ENCODE assay signal across 8 mouse cellular contexts in the genomic region with DNA sequence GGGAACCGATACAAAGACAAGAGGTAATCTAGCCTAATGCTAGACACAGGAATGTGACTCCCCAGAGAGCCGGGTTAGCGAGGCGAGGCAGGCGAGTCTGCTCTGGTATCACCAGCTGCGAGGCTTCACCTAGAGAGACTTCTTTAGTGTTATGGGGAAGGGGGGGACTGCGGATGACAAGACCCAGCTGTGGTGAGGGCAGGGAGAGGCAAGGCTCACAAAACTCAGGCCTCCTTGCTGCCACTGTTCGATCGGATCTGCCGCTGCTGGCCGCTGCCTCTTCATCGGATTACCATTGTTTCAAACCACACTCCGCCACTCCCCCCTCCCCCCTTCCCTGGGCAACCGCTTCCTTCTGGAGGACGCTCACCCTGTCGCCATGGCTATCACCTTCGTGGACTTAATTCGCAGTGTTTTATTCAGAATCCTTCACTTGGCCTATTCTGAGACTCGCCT. TPM values are rescaled to one million over a fixed set of nuclear protein-coding genes. Genes with fewer than 3 reads are reported as not detected.
DNase-seq lines count a peak whose midpoint lies in the region; ATAC-seq lines count a peak whose summit lies in the region.

No protein-coding gene starts in this region.

- peak overlapping the region; percentile 3 for H3K27ac ChIP-seq in embryonic facial prominence, embryonic 15.5 days (replicated peaks)
- H3K27ac ChIP-seq in hindbrain, embryonic 15.5 days (replicated peaks), result peak overlapping the region; percentile 77
- H3K27ac ChIP-seq in liver, embryonic 11.5 days (ENCODE audit: low read depth, low read length), result no peak overlapping the region
- H3K27ac ChIP-seq in midbrain, embryonic 16.5 days (ENCODE audit: low read length), result peak overlapping the region; percentile 48

- H3K27me3 ChIP-seq in embryonic facial prominence, embryonic 15.5 days, result no peaks in the 10 kb centered on the region
- no peaks in the 10 kb centered on the region for H3K27me3 ChIP-seq in hindbrain, embryonic 15.5 days
- H3K27me3 ChIP-seq in liver, embryonic 11.5 days (replicated peaks; ENCODE audit: control insufficient read depth, insufficient read depth, low read length), result no peaks in the 10 kb centered on the region
- H3K27me3 ChIP-seq in midbrain, embryonic 16.5 days (ENCODE audit: control insufficient read depth, insufficient read depth, low read depth, low read length), result no peaks in the 10 kb centered on the region

- no peaks in the 10 kb centered on the region for H3K9me3 ChIP-seq in embryonic facial prominence, embryonic 15.5 days (replicated peaks)
- no peaks in the 10 kb centered on the region for H3K9me3 ChIP-seq in hindbrain, embryonic 15.5 days
- no peaks in the 10 kb centered on the region for H3K9me3 ChIP-seq in liver, embryonic 11.5 days (ENCODE audit: control insufficient read depth, low read length)
- no peaks in the 10 kb centered on the region for H3K9me3 ChIP-seq in midbrain, embryonic 16.5 days (replicated peaks; ENCODE audit: control insufficient read depth, low read length, poor library complexity, severe bottlenecking)

- H3K4me1 ChIP-seq in embryonic facial prominence, embryonic 15.5 days, result peaks cover 15% of the 10 kb centered on the region
- H3K4me1 ChIP-seq in hindbrain, embryonic 15.5 days (replicated peaks), result peaks cover 14% of the 10 kb centered on the region
- 0 out of 2 replicates have a peak, but pooled peaks cover 4% of the 10 kb centered on the region for H3K4me1 ChIP-seq in liver, embryonic 11.5 days (replicated peaks; ENCODE audit: control insufficient read depth, insufficient read depth, low read length)
- H3K4me1 ChIP-seq in midbrain, embryonic 16.5 days (ENCODE audit: control insufficient read depth, insufficient read depth, low read length), result peaks cover 9% of the 10 kb centered on the region; the same call in 1 of the 2 replicates

- peak; percentile 53; the same call in 1 of the 2 replicates for ATAC-seq in embryonic facial prominence, embryonic 15.5 days (ENCODE audit: insufficient number of reproducible peaks, low FRiP score, low TSS enrichment, low read depth)
- peak; percentile 58 for ATAC-seq in hindbrain, embryonic 15.5 days (ENCODE audit: low FRiP score, low read depth)
- 0 out of 2 replicates have a peak, but pooled peaks have one; percentile 23 for ATAC-seq in liver, embryonic 11.5 days (replicated peaks; ENCODE audit: low FRiP score)
- ATAC-seq in midbrain, embryonic 16.5 days, result peak; percentile 59

- WGBS in embryonic facial prominence, embryonic 15.5 days, result 2% methylated on average over 19 of the region's 19 CpGs
- under 1% methylated on average over 18 of the region's 19 CpGs for WGBS in hindbrain, embryonic 15.5 days
- WGBS in liver, embryonic 11.5 days, result 3% methylated on average over 19 of the region's 19 CpGs
- 1% methylated on average over 18 of the region's 19 CpGs for WGBS in midbrain, embryonic 16.5 days

- H3K4me3 ChIP-seq in embryonic facial prominence, embryonic 15.5 days (replicated peaks), result peak overlapping the region; percentile 32
- H3K4me3 ChIP-seq in hindbrain, embryonic 15.5 days, result peak overlapping the region; percentile 21
- H3K4me3 ChIP-seq in liver, embryonic 11.5 days (ENCODE audit: low read depth, low read length), result peak overlapping the region; percentile 38
- H3K4me3 ChIP-seq in midbrain, embryonic 16.5 days (ENCODE audit: low read depth, low read length), result peak overlapping the region; percentile 5; the same call in 1 of the 2 replicates

- no peaks in the 10 kb centered on the region for H3K36me3 ChIP-seq in embryonic facial prominence, embryonic 15.5 days
- H3K36me3 ChIP-seq in hindbrain, embryonic 15.5 days, result no peaks in the 10 kb centered on the region
- no peaks in the 10 kb centered on the region for H3K36me3 ChIP-seq in liver, embryonic 11.5 days (ENCODE audit: control insufficient read depth, insufficient read depth, low read length)
- H3K36me3 ChIP-seq in midbrain, embryonic 16.5 days (ENCODE audit: control insufficient read depth, insufficient read depth, low read length), result no peaks in the 10 kb centered on the region

- peak overlapping the region; percentile 45 for H3K4me2 ChIP-seq in embryonic facial prominence, embryonic 15.5 days (replicated peaks)
- peak overlapping the region; percentile 54 for H3K4me2 ChIP-seq in hindbrain, embryonic 15.5 days
- H3K4me2 ChIP-seq in liver, embryonic 11.5 days, result peak overlapping the region; percentile 71
- H3K4me2 ChIP-seq in midbrain, embryonic 16.5 days (ENCODE audit: low read length), result peak overlapping the region; percentile 55

- peak; percentile 32 for DNase-seq in right cerebral cortex, postnatal 4 days
- no peak for DNase-seq in right cerebral cortex, postnatal 36 days (ENCODE audit: low spot score in 2 of 2)
- peak; percentile 61 for DNase-seq in liver, embryonic 11.5 days (ENCODE audit: low spot score)
- peak; percentile 49 for DNase-seq in thymus, postnatal 25 days
- no peak for DNase-seq in left cerebral cortex, adult 9 months (ENCODE audit: low spot score in 2 of 2)

- 0 out of 2 replicates have a peak overlapping the region, but pooled peaks have one; percentile 13 for H3K9ac ChIP-seq in embryonic facial prominence, embryonic 15.5 days
- peak overlapping the region; percentile 28; the same call in 1 of the 2 replicates for H3K9ac ChIP-seq in hindbrain, embryonic 15.5 days
- peak overlapping the region; percentile 49; the same call in 1 of the 2 replicates for H3K9ac ChIP-seq in liver, embryonic 11.5 days (ENCODE audit: low read depth, low read length)
- peak overlapping the region; percentile 32; the same call in 1 of the 2 replicates for H3K9ac ChIP-seq in midbrain, embryonic 16.5 days (ENCODE audit: low read depth, low read length)

RNA-seq across cellular contexts. Expression of gene Ranbp9, which starts 22.3 kb away (rescaled TPM):
- 8.5 and 9.2 TPM in 2 replicates for polyA plus RNA-seq in embryonic facial prominence, embryonic 15.5 days (2015; fragmentation: Nextera tagmentation; extraction: Ambion mirVana)
- polyA plus RNA-seq in hindbrain, embryonic 15.5 days (2015; fragmentation: Nextera tagmentation; extraction: Ambion mirVana), result 13.6 and 14.6 TPM in 2 replicates
- polyA plus RNA-seq in liver, embryonic 11.5 days (2014; fragmentation: Nextera tagmentation; extraction: Ambion mirVana), result 6.3 and 7.1 TPM in 2 replicates
- polyA plus RNA-seq in midbrain, embryonic 16.5 days (2015; fragmentation: Nextera tagmentation; extraction: Ambion mirVana), result 10.7 and 12.5 TPM in 2 replicates

RNA-seq across cellular contexts. Expression of gene Mcur1, which starts 56.6 kb away (rescaled TPM):
- polyA plus RNA-seq in embryonic facial prominence, embryonic 15.5 days (2015; fragmentation: Nextera tagmentation; extraction: Ambion mirVana), result 14.1 and 14.4 TPM in 2 replicates
- 8.1 and 8.2 TPM in 2 replicates for polyA plus RNA-seq in hindbrain, embryonic 15.5 days (2015; fragmentation: Nextera tagmentation; extraction: Ambion mirVana)
- polyA plus RNA-seq in liver, embryonic 11.5 days (2014; fragmentation: Nextera tagmentation; extraction: Ambion mirVana), result 12.0 and 12.7 TPM in 2 replicates
- polyA plus RNA-seq in midbrain, embryonic 16.5 days (2015; fragmentation: Nextera tagmentation; extraction: Ambion mirVana), result 5.6 and 6.2 TPM in 2 replicates

Comparison
In these comparisons a context has a peak if more than half of its experiments do, and no peak if none do; other contexts are left out.
1. DNase-seq: peak in right cerebral cortex, postnatal 4 days (single experiment), liver, embryonic 11.5 days (single experiment) and thymus, postnatal 25 days (single experiment); none in right cerebral cortex, postnatal 36 days (0 of 2) and left cerebral cortex, adult 9 months (0 of 2).
2. Peak in every context shown above with its lines, with median percentiles within 50 percentile points of each other: ATAC-seq, H3K4me2 ChIP-seq, H3K4me3 ChIP-seq and H3K9ac ChIP-seq.